In genomic region chr14:120256146-120256545, GRCm38 (mm10) we compare ENCODE assay signal across 16 mouse cellular contexts. TPM values are rescaled to one million over a fixed set of nuclear protein-coding genes. Genes with fewer than 3 reads are reported as not detected.
DNase-seq lines count a peak whose midpoint lies in the region; ATAC-seq and TF ChIP-seq lines count a peak whose summit lies in the region.
"Had no signal": no experiment of that assay in that cellular context is flagged by ENCODE, and none has a peak within 500 bp of the region (broad histone marks: within the 10 kb centered on the region; RNA-seq: fewer than 3 reads in every experiment).

No protein-coding gene starts in this region.

- H3K27ac ChIP-seq in intestine, postnatal 0 days (ENCODE audit: low read depth, low read length), result no peak overlapping the region
- H3K27ac ChIP-seq in intestine, embryonic 16.5 days (ENCODE audit: low read length), result no peak overlapping the region
- no peak overlapping the region for H3K27ac ChIP-seq in lung, embryonic 14.5 days (ENCODE audit: low read depth)
- H3K27ac ChIP-seq in MEL (ENCODE audit: control insufficient read depth, low read depth, low read length), result no peak overlapping the region
- H3K27ac ChIP-seq in embryonic fibroblast, embryonic 13.5 days (ENCODE audit: insufficient read depth, low read length), result no peak overlapping the region
- no peak overlapping the region for H3K27ac ChIP-seq in forebrain, embryonic 13.5 days
- H3K27ac ChIP-seq: heart, embryonic 15.5 days; hindbrain, embryonic 12.5 days; lung, embryonic 15.5 days had no signal

- no peak overlapping the region for H3K4me3 ChIP-seq in intestine, postnatal 0 days (ENCODE audit: low read depth, low read length)
- H3K4me3 ChIP-seq in intestine, embryonic 16.5 days (ENCODE audit: low read length), result no peak overlapping the region
- no peak overlapping the region for H3K4me3 ChIP-seq in lung, embryonic 14.5 days (ENCODE audit: low read depth, low read length)
- no peak overlapping the region for H3K4me3 ChIP-seq in MEL (ENCODE audit: control insufficient read depth in 1 of 2, insufficient read depth in 1 of 2, low read depth in 2 of 2, low read length in 2 of 2)
- H3K4me3 ChIP-seq in embryonic fibroblast, embryonic 13.5 days (ENCODE audit: insufficient read depth, low read length), result no peak overlapping the region
- H3K4me3 ChIP-seq in forebrain, embryonic 13.5 days, result no peak overlapping the region
- H3K4me3 ChIP-seq: heart, embryonic 15.5 days; hindbrain, embryonic 12.5 days; lung, embryonic 15.5 days had no signal

- peak; percentile 55 for TF ChIP-seq CTCF in intestine, postnatal 0 days (IDR thresholded peaks at IDR 0.05; ENCODE audit: low read depth)
- TF ChIP-seq CTCF in lung, embryonic 14.5 days (IDR thresholded peaks at IDR 0.05; ENCODE audit: low read depth), result peak; percentile 48
- TF ChIP-seq CTCF in MEL (IDR thresholded peaks at IDR 0.05 in 2 of 3, conservative IDR thresholded peaks at IDR 0.05 in 1 of 3; ENCODE audit: control insufficient read depth in 1 of 3, insufficient read depth in 1 of 3, low read depth in 2 of 3, low read length in 3 of 3, poor library complexity in 1 of 3, severe bottlenecking in 1 of 3), result peak in 2 of 3 experiments; percentile 8 to 10; a peak in 2 of 6 replicates
- 0 out of 2 replicates have a peak, but pooled peaks have one; percentile 7 for TF ChIP-seq CTCF in embryonic fibroblast, embryonic 13.5 days (IDR thresholded peaks at IDR 0.05; ENCODE audit: borderline replicate concordance, insufficient read depth, low read length)

- no peak for ATAC-seq in intestine, postnatal 0 days
- ATAC-seq in intestine, embryonic 16.5 days, result no peak
- no peak for ATAC-seq in lung, embryonic 14.5 days (ENCODE audit: insufficient read depth)
- no peak for ATAC-seq in forebrain, embryonic 13.5 days
- no peak for ATAC-seq in erythroblast, adult 5-6 weeks (replicated peaks; ENCODE audit: low FRiP score, poor library complexity, severe bottlenecking)
- ATAC-seq: forebrain, embryonic 16.5 days had no signal

- WGBS in intestine, postnatal 0 days, result 82% methylated on average over 2 of the region's 2 CpGs
- WGBS in intestine, embryonic 16.5 days, result 74% methylated on average over 2 of the region's 2 CpGs
- 81% methylated on average over 2 of the region's 2 CpGs for WGBS in lung, embryonic 14.5 days
- 98% methylated on average over 2 of the region's 2 CpGs for WGBS in forebrain, embryonic 13.5 days

- no peaks in the 10 kb centered on the region for H3K79me2 ChIP-seq in MEL (ENCODE audit: control insufficient read depth, insufficient read depth, low read length, poor library complexity)

- no peak for DNase-seq in lung, embryonic 14.5 days
- DNase-seq in lung, postnatal 4 days, result no peak
- no peak for DNase-seq in MEL (ENCODE audit: low read depth, low spot score)
- DNase-seq: cerebellum, adult 11 months; kidney, postnatal 14 days; layer of hippocampus, postnatal 36 days; thymus, postnatal 14 days had no signal

- H3K27me3 ChIP-seq in intestine, postnatal 0 days (replicated peaks; ENCODE audit: control insufficient read depth, insufficient read depth, low read length), result no peaks in the 10 kb centered on the region
- no peaks in the 10 kb centered on the region for H3K27me3 ChIP-seq in intestine, embryonic 16.5 days (replicated peaks; ENCODE audit: control insufficient read depth, insufficient read depth, low read length)
- H3K27me3 ChIP-seq in lung, embryonic 14.5 days (ENCODE audit: insufficient read depth, low read length), result no peaks in the 10 kb centered on the region
- no peaks in the 10 kb centered on the region for H3K27me3 ChIP-seq in MEL (ENCODE audit: control insufficient read depth in 1 of 2, insufficient read depth in 2 of 2, low read length in 2 of 2)
- no peaks in the 10 kb centered on the region for H3K27me3 ChIP-seq in forebrain, embryonic 13.5 days
- H3K27me3 ChIP-seq: heart, embryonic 15.5 days; hindbrain, embryonic 12.5 days; lung, embryonic 15.5 days had no signal

- no peak overlapping the region for H3K4me2 ChIP-seq in intestine, postnatal 0 days (replicated peaks; ENCODE audit: low read depth)
- no peak overlapping the region for H3K4me2 ChIP-seq in intestine, embryonic 16.5 days (ENCODE audit: low read depth, low read length)
- no peak overlapping the region for H3K4me2 ChIP-seq in lung, embryonic 14.5 days
- no peak overlapping the region for H3K4me2 ChIP-seq in forebrain, embryonic 13.5 days
- H3K4me2 ChIP-seq: heart, embryonic 15.5 days; hindbrain, embryonic 12.5 days; lung, embryonic 15.5 days had no signal

- peak; percentile 1; the same call in 1 of the 2 replicates for TF ChIP-seq RAD21 in MEL (IDR thresholded peaks at IDR 0.05; ENCODE audit: low read depth, low read length)

- no peaks in the 10 kb centered on the region; the same call in 1 of the 2 replicates for H3K4me1 ChIP-seq in intestine, postnatal 0 days (replicated peaks; ENCODE audit: control insufficient read depth, insufficient read depth, low read length)
- H3K4me1 ChIP-seq in intestine, embryonic 16.5 days (ENCODE audit: control insufficient read depth, insufficient read depth, low read length), result peaks cover 8% of the 10 kb centered on the region
- peaks cover 8% of the 10 kb centered on the region; the same call in 1 of the 2 replicates for H3K4me1 ChIP-seq in lung, embryonic 14.5 days (ENCODE audit: insufficient read depth)
- H3K4me1 ChIP-seq in MEL (ENCODE audit: control insufficient read depth in 1 of 2, insufficient read depth in 2 of 2, low read length in 2 of 2), result no peaks in the 10 kb centered on the region
- no peaks in the 10 kb centered on the region for H3K4me1 ChIP-seq in embryonic fibroblast, embryonic 13.5 days (ENCODE audit: control insufficient read depth, insufficient read depth, low read length)
- no peaks in the 10 kb centered on the region for H3K4me1 ChIP-seq in forebrain, embryonic 13.5 days
- H3K4me1 ChIP-seq: heart, embryonic 15.5 days; hindbrain, embryonic 12.5 days had no signal

- no peaks in the 10 kb centered on the region for H3K9me3 ChIP-seq in intestine, postnatal 0 days (ENCODE audit: control insufficient read depth)
- H3K9me3 ChIP-seq in intestine, embryonic 16.5 days (ENCODE audit: control insufficient read depth, low read length), result no peaks in the 10 kb centered on the region
- H3K9me3 ChIP-seq in lung, embryonic 14.5 days (ENCODE audit: low read depth, low read length), result no peaks in the 10 kb centered on the region
- H3K9me3 ChIP-seq in MEL (replicated peaks; ENCODE audit: insufficient read depth, low read length), result no peaks in the 10 kb centered on the region
- H3K9me3 ChIP-seq in forebrain, embryonic 13.5 days (replicated peaks), result no peaks in the 10 kb centered on the region
- H3K9me3 ChIP-seq: heart, embryonic 15.5 days; lung, embryonic 15.5 days had no signal

- no peak for TF ChIP-seq POLR2A in MEL (IDR thresholded peaks at IDR 0.05; ENCODE audit: control insufficient read depth in 1 of 2, insufficient read depth in 1 of 2, low read depth in 1 of 2, low read length in 2 of 2, poor library complexity in 1 of 2)
- no peak for TF ChIP-seq POLR2A in embryonic fibroblast, embryonic 13.5 days (IDR thresholded peaks at IDR 0.05; ENCODE audit: low read depth, low read length)

- no peak for TF ChIP-seq EP300 in MEL (IDR thresholded peaks at IDR 0.05; ENCODE audit: low read depth in 1 of 2, low read length in 2 of 2)

- H3K9ac ChIP-seq in intestine, postnatal 0 days (ENCODE audit: low read depth, low read length), result no peak overlapping the region
- H3K9ac ChIP-seq in intestine, embryonic 16.5 days (ENCODE audit: low read depth, low read length), result no peak overlapping the region
- no peak overlapping the region for H3K9ac ChIP-seq in lung, embryonic 14.5 days
- H3K9ac ChIP-seq in MEL (ENCODE audit: control insufficient read depth, low read depth, low read length, poor library complexity, severe bottlenecking), result no peak overlapping the region
- H3K9ac ChIP-seq in forebrain, embryonic 13.5 days, result no peak overlapping the region
- H3K9ac ChIP-seq: heart, embryonic 15.5 days; hindbrain, embryonic 12.5 days; lung, embryonic 15.5 days had no signal

- H3K36me3 ChIP-seq in intestine, postnatal 0 days (ENCODE audit: control insufficient read depth, insufficient read depth), result no peaks in the 10 kb centered on the region
- H3K36me3 ChIP-seq in intestine, embryonic 16.5 days (ENCODE audit: control insufficient read depth, insufficient read depth, low read length), result no peaks in the 10 kb centered on the region
- no peaks in the 10 kb centered on the region for H3K36me3 ChIP-seq in lung, embryonic 14.5 days (ENCODE audit: insufficient read depth)
- H3K36me3 ChIP-seq in MEL (ENCODE audit: control insufficient read depth in 1 of 2, insufficient read depth in 2 of 2, low read length in 2 of 2), result no peaks in the 10 kb centered on the region
- no peaks in the 10 kb centered on the region for H3K36me3 ChIP-seq in forebrain, embryonic 13.5 days (ENCODE audit: poor library complexity, severe bottlenecking)
- H3K36me3 ChIP-seq: heart, embryonic 15.5 days; hindbrain, embryonic 12.5 days; lung, embryonic 15.5 days had no signal

TF ChIP-seq in MEL, 35 proteins besides CTCF, POLR2A, EP300 and RAD21 (continues in another document):
- no peak for TF ChIP-seq ZNF384 (IDR thresholded peaks at IDR 0.05; ENCODE audit: low read depth, low read length)
- TF ChIP-seq SIN3A (IDR thresholded peaks at IDR 0.05; ENCODE audit: low read length), result no peak
- TF ChIP-seq UBTF (IDR thresholded peaks at IDR 0.05; ENCODE audit: borderline replicate concordance, insufficient read depth, low read depth, low read length), result no peak
- TF ChIP-seq KAT2A (conservative IDR thresholded peaks at IDR 0.05; ENCODE audit: low read depth, low read length), result no peak
- TF ChIP-seq MEF2A (IDR thresholded peaks at IDR 0.05; ENCODE audit: extremely low read depth, insufficient replicate concordance, low read depth, low read length, poor library complexity, severe bottlenecking), result no peak
- no peak for TF ChIP-seq MAX (IDR thresholded peaks at IDR 0.05; ENCODE audit: low read length)
- TF ChIP-seq ELF1 (IDR thresholded peaks at IDR 0.05; ENCODE audit: low read depth, low read length), result no peak
- no peak for TF ChIP-seq GATA1 (IDR thresholded peaks at IDR 0.05; ENCODE audit: low read depth, low read length)

RNA-seq across cellular contexts. Expression of gene Mbnl2, which starts 19.3 kb away (rescaled TPM):
- 94.4 and 99.0 TPM in 2 replicates for polyA plus RNA-seq in intestine, postnatal 0 days (2015; fragmentation: Nextera tagmentation; extraction: Ambion mirVana)
- polyA plus RNA-seq in intestine, embryonic 16.5 days (2015; fragmentation: Nextera tagmentation; extraction: Ambion mirVana), result 114 and 127 TPM in 2 replicates
- 110 and 119 TPM in 2 replicates for polyA plus RNA-seq in lung, embryonic 14.5 days (2014; fragmentation: Nextera tagmentation; extraction: Ambion mirVana)
- total RNA-seq in MEL (2012; rRNA removed), result 5.6 and 6.5 TPM in 2 replicates
- polyA plus RNA-seq in MEL (2012; ENCODE audit: insufficient read depth in 1 of 2, insufficient read length in 2 of 2, low read depth in 1 of 2, low replicate concordance in 2 of 2, missing spikeins in 1 of 2), result 1 to 10 TPM in 1 of 2 experiments, not detected in 1; 8.6 TPM
- 207 and 222 TPM in 2 replicates for polyA plus RNA-seq in embryonic fibroblast, embryonic 13.5 days (2011; ENCODE audit: insufficient read length, low read depth, missing spikeins)
- 18.7 and 19.4 TPM in 2 replicates for polyA plus RNA-seq in forebrain, embryonic 13.5 days (2015; fragmentation: Nextera tagmentation; extraction: Ambion mirVana)
- total RNA-seq in erythroblast, adult 5-6 weeks (2015; ENCODE audit: low replicate concordance), result 36.8 and 45.3 TPM in 2 replicates
- 30.1 and 44.6 TPM in 2 replicates for total RNA-seq in erythroblast, adult 5-6 weeks (2017; ENCODE audit: low replicate concordance)
